Mouse (Mus musculus) bone marrow macrophage, adult 2 months (primary cell): Measurements from ENCODE around the gene Mapkap1. TPM values are rescaled to one million over a fixed set of nuclear protein-coding genes. Genes with fewer than 3 reads are reported as not detected.

Experiments
- H3K27ac ChIP-seq: 2 replicates; pipeline ENCODE4 v1.5.1; 2012; ENCODE audit warnings: low read depth, low read length; ENCODE audit not compliant: insufficient read depth
- H3K4me1 ChIP-seq: 2 replicates; pipeline ENCODE4 v1.6.1; 2012; ENCODE audit warnings: low read length; ENCODE audit not compliant: control insufficient read depth, insufficient read depth
- H3K4me3 ChIP-seq: 2 replicates; pipeline ENCODE4 v1.5.1; 2012; ENCODE audit warnings: mild to moderate bottlenecking, low read length, moderate library complexity; ENCODE audit not compliant: insufficient read depth
- CTCF ChIP-seq: IDR thresholded peaks from 2 replicates; pipeline ENCODE4 v1.5.1; 2012; ENCODE audit warnings: low read depth, mild to moderate bottlenecking, low read length, moderate library complexity
- POLR2A ChIP-seq: IDR thresholded peaks from 2 replicates; pipeline ENCODE4 v1.6.1; 2012; ENCODE audit warnings: mild to moderate bottlenecking, low read depth, low read length, borderline replicate concordance
- polyA plus RNA-seq: library from polyadenylated mRNA; stranded (reverse); fragments of >200 nt; gene quantifications from 2 replicates; pipeline ENCODE4 v1.2.4, GENCODE M21; 2012; ENCODE audit not compliant: missing spikeins, insufficient read depth, insufficient read length

Mapkap1 gene
- polyA plus RNA-seq, result 33.4 and 40.0 TPM in 2 replicates

DNA sequence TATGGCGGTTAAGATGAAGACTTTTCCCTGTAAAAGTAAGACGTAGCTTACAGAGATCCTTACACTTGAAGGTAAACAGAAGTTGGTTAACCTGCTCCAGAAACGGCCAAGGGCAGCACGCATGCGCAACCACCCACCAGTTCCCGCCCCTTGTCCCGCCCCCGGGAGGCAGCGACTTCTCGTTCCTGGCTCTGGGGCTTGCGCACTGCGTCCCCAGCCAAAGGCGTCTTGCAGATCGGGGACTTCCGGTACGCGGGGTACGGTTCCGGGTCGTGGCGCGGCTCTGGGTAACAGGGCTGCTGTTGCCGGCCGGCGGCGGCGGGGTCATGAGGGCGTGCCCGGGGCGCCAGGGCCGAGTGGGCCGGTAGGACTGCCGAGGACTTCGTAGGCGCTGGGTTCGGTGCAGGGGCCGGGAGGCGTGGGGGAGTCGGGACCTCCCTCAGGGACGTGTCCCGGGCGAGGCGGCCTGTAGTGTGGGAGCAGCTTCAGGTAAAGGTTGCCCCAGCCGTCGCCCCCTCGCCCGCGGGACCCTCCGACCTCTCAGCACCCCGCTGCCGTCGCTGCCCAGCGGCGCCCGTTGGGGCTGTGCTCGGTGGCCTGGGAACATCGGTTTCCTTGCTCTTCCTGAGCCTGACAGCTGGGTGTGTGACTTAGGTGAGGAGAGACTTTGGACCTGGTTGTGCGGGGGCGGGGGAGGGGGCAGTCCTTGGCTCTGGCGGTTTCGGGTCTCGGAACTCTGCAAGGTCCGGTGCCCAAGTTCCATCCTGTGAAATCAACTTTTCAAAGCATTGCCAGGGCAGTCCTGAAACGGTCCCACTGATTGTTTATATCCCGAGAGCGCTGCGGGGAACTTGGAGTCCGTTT is at the start of gene Mapkap1:
TSS of gene Mapkap1 (plus strand) at position 171 of the 864 bp plus-strand sequence.
- H3K4me1 ChIP-seq, result peaks cover 16% of the 10 kb centered on the region
- TF ChIP-seq CTCF (no peak), POLR2A (no peak)
- H3K27ac ChIP-seq, result peak within 1 kb of the TSS; percentile 6; the same call in 1 of the 2 replicates
- H3K4me3 ChIP-seq, result peak within 1 kb of the TSS; percentile 100

DNA sequence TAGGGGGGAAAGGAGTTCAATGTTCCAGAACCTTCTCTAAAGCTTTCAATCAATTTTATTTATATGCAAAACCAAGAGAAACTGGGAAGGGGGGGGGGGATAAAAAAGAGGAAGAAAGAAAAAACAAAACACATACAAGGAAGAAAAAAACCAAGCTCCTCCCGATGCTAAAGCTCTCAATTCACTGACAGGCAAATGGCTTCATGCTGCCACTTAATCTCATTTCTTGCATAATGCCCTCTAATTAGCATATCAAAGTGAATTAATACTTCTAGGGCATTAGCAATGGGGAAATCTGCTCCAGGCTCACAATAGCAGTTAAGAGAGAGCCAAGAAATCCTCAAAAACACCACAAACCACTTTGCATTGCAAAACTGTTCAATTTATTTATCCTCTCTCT is 42.9 kb upstream of the Mapkap1 start:
- Histone ChIP-seq H3K4me1 (peaks cover 8% of the 10 kb centered on the region), H3K4me3 (no peak overlapping the region), H3K27ac (no peak overlapping the region)
- TF ChIP-seq POLR2A, result no peak
- TF ChIP-seq CTCF, result no peak

DNA sequence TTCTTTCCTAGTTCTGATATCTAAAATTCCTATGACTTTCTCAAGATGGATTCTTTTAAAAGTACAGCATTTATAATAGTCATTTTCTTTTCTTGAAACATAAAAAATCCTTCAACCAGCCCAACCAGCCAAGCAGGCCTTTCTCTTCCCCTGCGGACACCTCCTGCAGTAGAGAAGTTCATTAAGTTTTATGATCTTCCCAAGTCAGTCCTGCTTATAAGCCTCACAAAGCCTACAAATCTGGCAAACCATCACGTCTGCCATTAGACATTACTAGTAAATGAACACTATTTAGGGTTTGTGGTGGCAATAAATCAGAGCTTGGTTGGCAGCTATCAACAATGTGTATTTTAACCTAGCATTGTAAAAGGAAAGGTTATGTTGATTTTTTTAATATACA is 39.5 kb upstream of the Mapkap1 start:
- H3K27ac ChIP-seq, result no peak overlapping the region
- H3K4me1 ChIP-seq, result peaks cover 9% of the 10 kb centered on the region
- no peak for TF ChIP-seq POLR2A
- no peak for TF ChIP-seq CTCF
- H3K4me3 ChIP-seq, result no peak overlapping the region

DNA sequence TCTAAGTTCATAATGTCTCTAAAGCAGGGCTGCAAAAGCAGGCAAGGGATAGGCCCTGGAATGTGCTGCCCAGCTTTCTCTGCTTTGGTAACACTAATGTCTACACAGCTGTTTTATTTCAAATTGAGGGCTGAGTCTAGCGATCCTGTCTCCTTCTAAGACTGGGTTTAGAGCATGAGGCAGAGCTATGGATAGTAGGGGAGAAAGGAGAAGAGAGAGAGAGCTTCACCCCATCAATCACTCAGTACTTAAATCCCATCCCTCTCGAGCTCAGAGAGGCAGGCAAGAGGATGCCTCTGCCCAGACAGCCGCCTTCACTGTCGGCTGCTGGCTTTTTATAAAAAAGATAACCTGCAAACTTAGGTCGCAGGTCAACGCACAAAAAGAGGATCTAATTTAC is 38.2 kb upstream of the Mapkap1 start:
- TF ChIP-seq POLR2A, result no peak
- no peak for TF ChIP-seq CTCF
- Histone ChIP-seq H3K4me3 (no peak overlapping the region), H3K4me1 (peaks cover 9% of the 10 kb centered on the region), H3K27ac (no peak overlapping the region)

DNA sequence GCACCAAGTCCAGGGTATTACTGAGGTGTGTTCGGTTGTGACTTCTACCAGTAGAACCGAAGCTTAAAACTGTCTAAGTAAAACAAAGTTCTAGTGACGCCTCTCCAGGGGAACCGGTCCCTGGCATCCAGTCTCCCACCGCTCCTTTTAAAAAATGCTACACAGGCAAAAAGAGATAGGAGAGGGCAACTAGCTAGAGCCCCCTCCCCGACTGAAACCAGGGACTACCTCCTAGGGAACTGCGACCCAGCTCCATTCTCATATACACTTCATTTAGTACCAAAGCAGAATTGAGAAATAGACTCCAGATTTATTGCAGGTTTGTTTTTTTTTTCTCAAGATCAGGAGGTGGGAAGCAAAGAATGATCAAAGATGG is 36.2 kb upstream of the Mapkap1 start:
- Histone ChIP-seq H3K4me3 (peak overlapping the region; percentile 84; the same call in 1 of the 2 replicates), H3K27ac (no peak overlapping the region), H3K4me1 (peaks cover 6% of the 10 kb centered on the region; the same call in 1 of the 2 replicates)
- TF ChIP-seq CTCF (no peak), POLR2A (no peak)

DNA sequence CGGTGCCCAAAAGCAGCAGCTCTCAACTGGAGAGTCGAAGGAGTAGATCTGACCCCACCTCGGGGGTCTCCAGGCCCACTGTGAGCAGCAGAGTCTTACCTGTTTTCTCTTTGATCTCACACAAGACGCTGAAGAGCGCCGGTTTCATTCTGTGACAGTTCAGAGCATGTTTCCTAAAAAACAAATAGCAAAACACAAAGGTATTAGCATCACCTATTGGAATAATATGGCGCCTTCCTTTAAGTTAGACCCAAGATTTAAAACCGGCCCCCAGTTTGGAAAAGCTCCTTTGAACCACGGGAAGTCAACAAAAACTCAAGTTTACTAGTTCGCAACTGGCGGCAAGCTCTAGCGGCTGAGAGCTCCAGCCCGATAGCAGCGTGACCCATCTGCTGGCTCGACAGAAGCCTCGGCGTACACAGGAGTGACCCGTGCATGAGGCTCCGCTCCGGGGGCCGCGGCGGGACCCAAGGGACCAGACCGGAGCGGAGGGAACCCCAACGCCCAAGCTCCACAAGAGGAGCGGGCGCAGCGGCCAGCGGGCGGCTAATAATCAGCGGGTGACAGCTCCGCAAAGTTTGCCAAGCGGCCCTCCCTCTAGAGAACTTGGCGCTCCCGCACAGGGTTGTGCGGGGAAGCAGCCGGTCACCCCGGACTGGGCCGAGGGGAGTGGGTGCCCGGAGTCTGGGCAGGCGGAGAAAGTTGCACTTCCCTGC is 35.7 kb upstream of the Mapkap1 start:
- H3K27ac ChIP-seq, result no peak overlapping the region
- H3K4me3 ChIP-seq, result peak overlapping the region; percentile 84
- H3K4me1 ChIP-seq, result peaks cover 6% of the 10 kb centered on the region; the same call in 1 of the 2 replicates
- TF ChIP-seq CTCF, result no peak
- TF ChIP-seq POLR2A, result no peak

DNA sequence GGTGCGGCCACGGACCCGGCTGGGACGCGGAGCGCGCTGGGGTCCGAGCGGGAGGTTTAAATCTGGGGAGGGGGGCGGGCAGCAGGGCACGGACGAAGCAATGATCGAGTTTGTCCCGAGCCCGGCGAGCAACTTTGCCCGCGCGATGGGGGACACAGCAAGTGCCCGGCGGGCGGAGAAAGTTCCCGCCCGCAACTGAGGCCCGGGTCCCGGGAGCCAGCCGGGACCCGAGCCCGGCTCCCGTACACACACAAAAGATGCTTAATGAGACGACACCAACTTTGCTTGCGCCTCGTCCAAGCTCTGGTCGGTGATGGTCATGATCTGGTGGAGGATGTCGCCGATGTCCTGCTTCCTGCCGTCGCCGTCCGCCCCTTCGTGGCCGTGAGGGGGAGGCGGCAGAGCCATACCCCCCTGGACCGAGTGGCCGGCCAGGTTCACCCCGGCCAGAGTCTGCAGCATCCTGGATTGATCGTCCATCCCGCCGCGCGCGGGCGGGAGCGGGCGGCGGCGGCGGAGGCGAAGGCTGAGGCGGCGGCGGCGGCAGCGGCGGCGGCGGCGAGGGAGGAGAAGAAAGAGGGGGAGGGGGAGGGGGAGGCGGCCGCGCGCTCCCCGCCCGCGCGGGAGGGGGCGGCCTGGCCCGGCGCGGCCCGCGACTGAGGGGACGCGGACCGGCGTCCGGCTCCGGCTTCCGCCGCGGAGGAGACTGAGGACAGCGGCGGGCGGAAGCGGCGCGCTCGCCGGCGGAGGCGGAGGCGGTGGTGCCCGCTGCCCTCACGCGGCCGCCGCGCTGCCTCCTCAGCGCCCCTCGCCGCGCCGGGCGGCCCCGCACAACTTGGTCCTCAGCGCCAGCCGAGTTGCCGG is 34.9 kb upstream of the Mapkap1 start:
- no peak for TF ChIP-seq CTCF
- TF ChIP-seq POLR2A, result no peak
- Histone ChIP-seq H3K27ac (peak overlapping the region; percentile 53), H3K4me1 (peaks cover 6% of the 10 kb centered on the region; the same call in 1 of the 2 replicates), H3K4me3 (peak overlapping the region; percentile 84)

DNA sequence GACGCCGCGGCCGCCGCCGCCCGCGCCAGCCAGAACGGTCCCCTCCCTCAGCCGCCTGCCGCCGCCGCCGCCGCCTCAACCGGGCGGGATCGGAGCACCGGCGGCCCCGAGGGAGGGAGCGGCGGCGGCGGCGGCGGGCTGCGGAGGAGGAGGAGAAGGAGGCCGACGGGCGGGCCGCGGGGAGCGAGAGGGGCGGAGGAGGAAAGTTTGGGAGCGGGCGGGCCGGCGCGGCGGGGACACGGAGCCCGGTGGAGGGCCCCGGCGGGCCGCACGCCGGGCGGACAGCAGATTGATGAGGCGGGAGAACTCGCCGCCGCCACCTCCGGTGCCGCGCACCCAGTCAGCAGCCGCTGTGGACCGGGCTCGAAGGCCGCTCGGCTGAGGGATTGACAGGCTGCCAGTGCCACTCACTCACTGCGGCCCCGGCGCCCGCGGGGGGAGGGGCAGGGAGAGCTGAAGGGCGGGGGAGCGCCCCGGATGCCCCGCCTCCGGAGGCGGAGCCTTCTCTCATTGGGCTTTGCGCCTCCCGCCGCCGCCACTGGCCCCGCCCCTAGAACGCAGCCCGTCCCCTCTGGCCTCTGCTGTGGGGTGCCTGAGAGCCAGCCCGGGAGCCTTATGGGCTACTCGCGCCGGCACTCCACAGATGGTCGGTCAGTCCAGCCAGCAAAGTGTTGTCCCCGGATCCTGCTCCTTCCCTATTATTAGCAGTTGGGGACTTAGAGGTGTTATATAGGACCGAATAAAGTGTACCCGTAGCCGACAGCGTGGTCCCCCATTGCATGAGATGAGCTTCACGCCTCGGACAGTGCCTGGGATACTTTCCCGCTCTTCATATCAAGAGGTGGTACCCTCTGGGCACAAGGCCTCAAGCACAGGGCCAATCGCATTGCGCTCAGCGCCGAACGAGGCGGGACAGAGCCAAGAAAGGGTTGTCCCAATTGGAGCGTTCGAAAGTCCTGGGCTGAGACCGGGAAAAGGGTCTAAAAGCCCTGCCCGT is 34.0 kb upstream of the Mapkap1 start, which contains the start of gene Pbx3:
TSS of gene Pbx3 (minus strand) at position 838 of the 997 bp plus-strand sequence.
- Histone ChIP-seq H3K27ac (peak within 1 kb of the TSS; percentile 53), H3K4me1 (peaks cover 6% of the 10 kb centered on the region; the same call in 1 of the 2 replicates), H3K4me3 (peak within 1 kb of the TSS; percentile 84)
- TF ChIP-seq POLR2A (no peak), CTCF (no peak)
